Mouse (Mus musculus): ENCODE results near the gene Sh3pxd2b. TPM values are rescaled to one million over a fixed set of nuclear protein-coding genes. Genes with fewer than 3 reads are reported as not detected.
"Not testable (repeated sequence)": the region's sequence is repeated elsewhere in the genome, so short reads cannot be mapped to it uniquely, and the experiment has no call there.

Gene Sh3pxd2b
- 10 to 100 TPM; 12.4 to 15.3 TPM for total RNA-seq (2021)

DNA sequence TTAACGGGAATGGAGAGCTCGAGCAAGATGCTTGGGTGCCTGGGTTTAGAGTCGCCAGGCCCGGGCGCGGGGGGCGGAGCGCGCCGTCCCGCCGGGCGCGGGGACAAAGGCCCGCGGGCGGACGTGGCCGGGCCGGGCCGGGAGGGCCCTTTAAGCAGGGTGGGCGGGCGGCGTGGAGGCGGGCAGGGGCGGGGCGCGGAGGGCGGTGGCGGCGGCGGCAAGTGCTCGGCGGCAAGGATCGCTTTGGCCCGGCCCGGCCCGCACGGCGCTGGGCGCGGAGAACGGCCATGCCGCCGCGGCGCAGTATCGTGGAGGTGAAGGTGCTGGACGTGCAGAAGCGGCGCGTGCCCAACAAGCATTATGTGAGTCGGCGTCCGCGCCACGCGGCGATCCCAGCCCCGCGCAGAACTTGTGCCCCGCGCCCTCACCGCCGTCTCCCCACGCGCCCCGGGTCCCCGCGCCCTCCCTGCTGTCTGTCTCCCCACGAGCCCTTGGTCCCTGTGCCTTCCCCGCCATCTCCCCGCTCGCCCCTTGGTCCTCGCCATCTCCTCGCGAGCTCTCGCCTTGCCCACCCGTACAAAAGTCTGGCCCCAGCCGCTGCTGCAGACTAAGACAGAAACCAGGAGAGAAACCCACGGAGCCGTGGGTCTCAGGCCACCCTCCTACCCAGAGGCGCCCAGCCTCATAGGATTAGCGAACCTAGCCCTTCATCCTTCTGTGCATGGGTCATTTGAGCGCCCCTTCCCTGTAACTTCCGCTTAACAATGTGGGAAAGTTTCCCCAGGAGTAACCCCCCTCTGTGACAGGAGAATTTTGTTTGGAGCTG, at the start of gene Sh3pxd2b:
Gene Sh3pxd2b (plus strand): TSS at position 214 of the 826 bp plus-strand sequence.
- DNase-seq (ENCODE audit: low spot score in 2 of 2): peak in 1 of 2 experiments; percentile 45
- intact Hi-C loops (cut with DNase I): no loop called here

DNA sequence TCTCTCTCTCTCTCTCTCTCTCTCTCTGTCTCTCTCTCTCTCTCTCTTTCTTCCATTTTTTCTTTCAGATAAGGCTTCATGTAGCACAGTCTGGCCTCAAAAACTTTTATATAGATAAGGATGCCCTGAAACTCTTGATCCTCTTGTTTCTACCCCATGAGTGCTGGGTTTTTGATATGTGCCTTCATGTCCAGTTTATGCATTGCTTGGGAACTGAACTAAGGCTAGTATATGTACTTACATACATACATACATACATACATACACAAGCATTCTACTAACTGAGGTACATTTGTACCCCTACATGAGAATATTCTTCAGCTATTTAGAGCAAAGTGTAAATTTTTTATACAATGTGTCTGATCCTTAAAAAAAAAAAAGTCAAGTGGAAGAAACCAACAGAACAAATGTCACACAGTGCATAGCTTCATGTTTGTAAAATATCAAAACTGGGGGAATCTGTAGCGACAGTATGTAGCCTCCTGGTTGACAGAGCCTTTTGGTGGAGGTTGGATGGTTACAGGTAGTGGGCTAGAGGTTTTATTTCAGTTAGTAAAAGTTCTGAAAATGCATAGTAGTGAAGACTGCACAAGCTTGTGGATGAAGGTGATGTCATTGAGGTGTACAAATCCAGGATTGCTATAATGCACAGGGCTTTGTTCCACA, 49.6 kb upstream of the Sh3pxd2b start:
- intact Hi-C loops (cut with DNase I): no loop called here
- no peak for DNase-seq (ENCODE audit: low spot score in 2 of 2)

DNA sequence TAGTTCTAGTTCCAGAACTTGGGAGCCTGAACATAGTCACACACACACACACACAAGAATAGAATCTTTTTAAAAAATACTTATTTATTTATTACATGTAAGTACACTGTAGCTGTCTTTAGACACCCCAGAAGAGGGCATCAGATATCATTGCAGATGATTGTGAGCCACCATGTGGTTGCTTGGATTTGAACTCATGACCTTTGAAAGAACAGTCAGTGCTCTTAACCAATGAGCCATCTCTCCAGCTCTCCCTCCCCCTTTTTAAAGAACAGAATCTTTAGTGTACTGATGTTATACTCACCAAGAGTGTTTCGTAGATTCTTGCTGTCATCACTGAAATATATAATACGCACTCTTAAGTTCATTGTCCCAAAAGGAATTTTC, 49.1 kb upstream of the Sh3pxd2b start:
- intact Hi-C loops (cut with DNase I): no loop called here
- DNase-seq (ENCODE audit: low spot score in 2 of 2): no peak

DNA sequence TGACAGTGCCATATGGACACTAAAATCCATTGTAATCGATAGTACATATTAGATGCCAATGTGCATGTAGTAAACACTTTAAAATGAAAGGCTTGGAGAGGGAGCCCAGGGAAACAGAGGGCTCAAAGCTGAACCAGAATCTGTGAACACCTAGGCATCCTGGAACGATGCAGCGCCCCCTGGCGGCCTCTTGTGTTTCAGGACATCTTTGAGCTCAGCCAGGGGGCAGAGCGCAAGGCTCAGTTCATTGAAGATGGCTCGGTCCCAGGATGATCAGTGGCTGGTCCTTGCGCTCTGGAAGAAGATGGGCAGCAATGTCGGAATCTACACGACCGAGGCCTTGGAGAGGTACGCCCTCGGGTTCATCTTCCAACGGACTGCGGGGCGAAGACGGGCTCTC, 47.8 kb upstream of the Sh3pxd2b start, which contains the start of gene Hbq1a:
Gene Hbq1a (plus strand): TSS at position 205 of the 400 bp plus-strand sequence.
- peak; percentile 67 to 68 for DNase-seq (ENCODE audit: low spot score in 2 of 2)
- intact Hi-C loops (cut with DNase I): not testable (repeated sequence)

DNA sequence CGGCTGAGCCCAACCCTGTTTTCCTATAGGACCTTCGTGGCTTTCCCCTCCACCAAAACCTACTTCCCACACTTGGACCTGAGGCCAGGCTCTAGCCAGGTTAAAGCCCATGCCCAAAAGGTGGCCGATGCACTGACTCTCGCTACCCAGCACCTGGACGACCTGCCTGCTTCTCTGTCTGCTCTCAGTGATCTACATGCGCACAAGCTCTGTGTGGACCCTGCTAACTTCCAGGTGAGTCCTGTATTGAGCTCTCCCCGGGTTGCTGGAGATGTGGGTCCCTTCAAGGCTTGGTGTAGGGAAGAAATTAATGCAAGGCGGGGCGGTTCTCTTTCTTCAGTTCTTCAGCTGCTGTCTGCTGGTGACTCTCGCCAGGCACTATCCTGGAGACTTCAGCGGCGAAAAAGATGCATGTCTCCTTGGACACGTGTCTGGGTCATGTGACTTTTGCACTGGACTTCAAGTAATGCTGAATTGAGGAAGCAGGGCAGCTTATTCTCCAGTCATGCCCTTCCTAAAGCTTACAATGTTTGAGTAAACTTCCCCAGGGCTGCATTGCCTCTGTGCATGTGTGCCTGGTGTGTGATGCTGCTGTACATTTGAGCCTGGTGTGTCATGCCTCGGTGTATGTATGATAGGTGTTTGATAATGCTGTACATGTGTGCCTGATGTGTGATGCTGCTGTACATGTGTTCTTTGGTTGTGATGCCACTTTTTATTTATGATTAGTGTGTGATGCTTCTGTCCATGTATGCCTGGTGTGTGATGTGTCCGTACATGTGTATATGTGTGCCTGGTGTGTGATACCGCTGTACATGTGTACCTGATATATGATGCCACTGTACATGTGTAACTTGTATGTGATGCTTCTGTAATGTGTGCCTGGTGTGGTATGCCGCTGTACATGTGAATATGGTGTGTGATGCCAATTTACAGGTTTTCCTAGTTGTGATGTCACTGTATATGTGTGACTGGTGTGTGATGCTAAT, 47.0 kb upstream of the Sh3pxd2b start:
- intact Hi-C loops (cut with DNase I): no loop called here
- no peak for DNase-seq (ENCODE audit: low spot score in 2 of 2)

DNA sequence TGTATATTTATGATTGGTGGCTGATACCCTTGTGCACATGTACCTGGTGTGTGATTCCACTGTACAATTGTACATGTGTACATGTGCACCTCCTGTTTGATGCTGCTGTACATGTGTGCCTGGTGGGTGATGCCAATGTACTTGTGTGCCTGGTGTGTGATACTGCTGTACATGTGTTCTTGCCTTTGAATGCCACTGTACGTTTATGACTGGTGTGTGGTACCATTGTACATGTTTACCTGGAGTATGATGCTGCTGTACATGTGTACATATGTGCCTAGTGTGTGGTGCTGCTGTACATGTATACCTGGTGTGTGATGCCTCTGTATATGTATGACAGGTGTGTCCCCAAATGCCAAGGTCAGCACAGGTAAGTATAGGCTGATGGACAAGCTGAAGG, 46.1 kb upstream of the Sh3pxd2b start:
- DNase-seq (ENCODE audit: low spot score in 2 of 2): no peak
- intact Hi-C loops (cut with DNase I): no loop called here

DNA sequence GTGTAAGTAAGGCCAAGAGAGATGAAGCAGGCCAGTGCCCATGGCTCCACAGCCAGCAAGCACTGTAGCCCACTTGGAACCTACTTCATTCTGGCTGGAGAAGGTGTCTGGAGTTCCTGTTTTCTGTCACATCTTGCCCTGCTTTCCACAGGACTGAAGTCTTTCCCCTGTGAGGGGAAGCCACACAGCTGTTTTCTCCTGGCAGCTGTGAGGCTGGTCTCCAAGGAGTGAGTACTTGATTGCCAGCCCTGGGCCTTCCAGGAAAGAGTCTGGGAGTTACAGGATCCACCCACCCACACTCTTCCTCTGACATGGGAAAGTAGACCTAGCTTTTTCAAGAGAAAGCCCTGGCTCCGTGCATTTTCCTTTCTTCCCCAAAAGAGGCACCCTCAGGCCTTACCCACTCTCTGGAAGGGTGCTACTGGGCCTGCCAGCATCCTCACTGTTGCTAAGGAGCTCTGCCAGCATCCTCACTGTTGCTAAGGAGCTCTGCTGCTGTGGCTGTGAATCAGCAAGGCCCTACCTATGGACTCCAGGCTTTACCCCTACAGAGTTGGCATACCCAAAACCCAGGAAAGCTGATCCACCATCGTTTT, 44.7 kb upstream of the Sh3pxd2b start:
- intact Hi-C loops (cut with DNase I): no loop called here
- DNase-seq (ENCODE audit: low spot score in 2 of 2): peak; percentile 31 to 82

DNA sequence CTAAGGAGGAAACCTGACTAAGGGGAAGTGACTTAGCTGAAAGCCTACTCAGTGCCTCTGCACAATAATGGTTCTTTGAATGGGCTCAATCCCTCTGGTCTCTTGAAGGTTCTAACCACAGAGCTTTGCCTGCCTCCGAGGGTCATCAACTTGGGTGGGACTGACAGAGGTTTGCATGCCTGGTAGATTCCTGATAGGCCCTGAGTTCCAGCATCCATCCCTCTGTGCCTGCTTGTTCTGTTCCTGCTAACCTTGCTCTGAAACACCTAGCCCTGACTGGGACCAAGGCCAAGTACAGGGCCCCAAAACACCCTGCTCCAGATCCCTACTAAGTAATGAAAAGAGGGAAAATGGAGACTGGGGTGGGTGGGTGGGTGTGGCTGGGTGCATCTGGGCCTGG, 44.2 kb upstream of the Sh3pxd2b start:
- DNase-seq (ENCODE audit: low spot score in 2 of 2): no peak
- intact Hi-C loops (cut with DNase I): no loop called here

DNA sequence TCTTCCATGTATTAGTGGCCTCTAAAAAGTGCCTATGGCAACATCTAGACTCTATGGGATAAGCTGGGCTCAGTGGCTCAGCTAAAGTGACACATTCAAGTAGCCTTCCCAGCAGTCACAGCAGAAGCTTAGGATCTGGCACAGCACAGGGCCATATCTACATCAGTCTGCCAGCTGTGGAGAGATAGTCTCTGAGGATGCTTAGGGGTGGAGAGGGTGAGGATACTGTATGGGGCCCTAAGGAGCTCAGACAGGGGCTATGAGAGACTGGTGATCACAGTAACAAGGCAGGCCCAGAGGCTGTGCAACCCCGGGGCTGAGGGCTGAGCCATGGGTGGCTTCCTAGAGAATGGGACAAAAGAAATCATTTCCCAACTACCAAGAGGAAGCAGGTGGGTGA, 40.6 kb upstream of the Sh3pxd2b start:
- DNase-seq (ENCODE audit: low spot score in 2 of 2): no peak
- intact Hi-C loops (cut with DNase I): no loop called here

DNA sequence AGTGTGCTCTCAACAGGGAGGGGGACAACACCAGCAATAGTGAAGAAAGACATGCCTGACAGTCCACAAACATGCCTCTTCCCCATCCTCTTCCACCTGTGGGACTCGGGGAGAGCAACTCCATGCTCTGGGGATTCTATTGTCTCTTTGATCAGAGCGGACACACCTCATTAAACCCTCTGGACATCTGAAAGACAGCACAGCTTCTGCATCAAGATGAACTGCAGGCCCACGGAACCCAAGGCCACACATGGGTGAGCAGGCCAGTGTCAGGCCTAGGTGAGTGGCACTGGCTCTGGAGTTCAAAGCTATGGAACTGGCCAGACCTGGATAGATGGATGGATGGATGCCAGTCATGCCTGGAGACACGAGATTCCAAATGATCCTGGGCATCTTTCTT, 38.2 kb upstream of the Sh3pxd2b start:
- intact Hi-C loops (cut with DNase I): no loop called here
- DNase-seq (ENCODE audit: low spot score in 2 of 2): no peak

DNA sequence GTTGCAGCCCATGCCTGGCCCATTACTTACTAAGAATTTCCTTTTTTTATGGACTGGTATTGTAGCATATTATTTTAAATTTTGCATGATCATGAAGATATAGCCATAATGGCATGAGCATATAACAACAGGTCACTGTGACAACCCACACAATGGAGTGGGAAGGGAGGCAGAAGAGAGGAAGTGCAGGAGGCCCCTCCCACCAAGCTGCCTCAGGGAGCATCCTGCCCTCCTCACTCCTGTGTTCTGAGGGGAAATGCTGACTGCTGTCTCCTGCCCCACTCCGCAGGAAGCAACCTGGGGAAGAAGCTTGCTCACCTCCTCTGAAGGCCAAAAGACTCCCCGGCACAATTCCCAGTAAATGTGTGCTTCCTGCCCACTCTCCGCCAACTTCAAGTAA, 37.7 kb upstream of the Sh3pxd2b start:
- intact Hi-C loops (cut with DNase I): loop anchor here (5.0 kb wide), 1 partner anchor 118 kb away; no protein-coding TSS in a partner anchor
- DNase-seq (ENCODE audit: low spot score in 2 of 2): no peak

DNA sequence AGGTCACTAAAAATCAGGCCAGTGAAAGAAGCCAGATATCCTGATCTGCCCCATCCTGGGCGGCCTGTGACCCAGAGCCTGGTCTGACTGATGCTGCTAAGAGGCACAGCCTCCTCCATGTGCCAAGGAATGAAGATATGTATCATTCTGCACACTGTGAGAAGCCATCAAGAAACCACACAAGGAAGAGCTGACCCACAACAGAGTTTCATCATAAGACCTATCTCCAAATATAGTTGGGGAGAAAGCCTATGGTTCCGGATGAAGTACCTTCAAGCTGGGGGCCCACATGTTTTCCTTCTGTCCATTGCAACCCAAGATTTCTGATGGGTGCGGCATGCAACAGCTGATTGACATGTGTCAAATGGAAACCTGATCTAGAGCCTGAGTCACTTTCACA, 31.6 kb upstream of the Sh3pxd2b start:
- intact Hi-C loops (cut with DNase I): no loop called here
- DNase-seq (ENCODE audit: low spot score in 2 of 2): no peak

DNA sequence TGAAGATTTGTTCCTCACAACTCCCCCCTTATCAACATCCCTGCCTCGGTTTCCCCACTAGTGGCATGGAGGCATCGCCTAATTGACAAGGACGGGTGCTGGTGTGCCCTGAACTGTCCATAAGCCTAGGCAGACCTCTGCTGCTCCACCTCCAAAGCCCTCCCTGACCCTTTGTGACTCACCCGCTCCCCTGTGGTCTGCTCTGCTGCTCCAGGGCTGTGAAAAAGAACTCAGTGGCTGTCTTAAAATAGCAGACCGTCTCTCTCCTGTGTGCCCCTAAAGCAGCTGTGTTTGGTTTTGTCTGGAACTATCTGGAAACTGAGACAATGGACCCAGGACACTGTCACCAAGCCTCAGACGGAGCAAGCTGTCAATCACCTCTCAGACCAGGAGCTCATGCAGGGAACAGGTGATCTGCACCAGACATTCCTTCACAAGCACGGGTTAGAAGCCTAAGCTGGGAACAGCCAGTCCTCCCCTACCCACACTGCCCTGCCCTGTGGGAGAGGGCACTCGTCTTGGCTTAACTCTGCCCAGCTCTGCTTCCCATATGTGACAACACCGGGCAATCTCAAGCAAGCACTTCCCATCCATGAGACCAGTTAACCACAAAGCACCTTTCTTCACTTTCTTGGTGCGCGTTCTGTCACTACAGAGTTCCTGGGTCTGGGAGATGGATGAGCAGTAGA, 27.0 kb upstream of the Sh3pxd2b start:
- intact Hi-C loops (cut with DNase I): loop anchor here (5.0 to 10.0 kb wide), 3 partner anchors 33 to 326 kb away; partner anchors contain the start of gene Hbq1b
- DNase-seq (ENCODE audit: low spot score in 2 of 2): no peak

DNA sequence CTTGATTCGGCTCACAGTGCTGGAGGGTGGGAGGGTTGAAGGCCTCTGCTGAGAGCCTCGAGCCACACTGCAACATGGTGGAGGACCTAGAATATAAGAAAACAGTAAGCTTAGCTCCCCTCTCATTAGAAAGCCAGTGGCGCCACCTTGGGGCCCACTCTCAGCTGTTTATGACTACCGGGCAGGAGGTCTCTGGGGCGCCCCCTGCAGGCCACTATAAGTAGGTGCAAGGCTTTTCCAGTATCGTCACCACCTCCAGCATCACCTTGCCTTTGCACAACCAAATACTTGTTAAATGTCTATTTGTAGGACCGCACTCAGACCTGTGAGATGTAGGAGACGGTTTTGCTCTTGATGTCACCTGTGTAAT, 26.4 kb upstream of the Sh3pxd2b start:
- intact Hi-C loops (cut with DNase I): loop anchor here (5.0 to 10.0 kb wide), 3 partner anchors 34 to 326 kb away; partner anchors contain the start of gene Hbq1b
- peak; percentile 70 to 75 for DNase-seq (ENCODE audit: low spot score in 2 of 2)

DNA sequence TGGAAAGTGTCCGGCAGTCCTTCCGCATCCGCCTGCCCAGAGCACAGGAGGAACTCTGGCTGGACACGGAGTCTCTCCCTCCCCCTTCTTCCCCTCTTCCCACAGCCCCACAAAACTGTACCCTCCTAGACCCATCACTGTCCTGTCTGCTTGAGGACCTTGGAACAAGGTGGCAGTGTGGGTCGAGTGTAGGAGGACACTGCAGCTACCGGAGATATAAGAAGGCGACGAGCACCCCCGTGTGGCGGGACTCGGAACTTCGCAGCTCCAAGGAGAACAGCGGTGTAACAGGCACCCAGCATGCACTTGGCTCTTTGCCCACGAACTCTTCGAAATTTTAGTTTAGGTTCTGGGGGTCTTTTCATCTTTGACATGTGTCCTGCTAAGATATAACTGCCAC, 23.0 kb upstream of the Sh3pxd2b start:
- intact Hi-C loops (cut with DNase I): loop anchor here (2.0 to 10.0 kb wide), 4 partner anchors 37 to 330 kb away; partner anchors contain the start of gene Hbq1b
- peak; percentile 83 to 89 for DNase-seq (ENCODE audit: low spot score in 2 of 2)

DNA sequence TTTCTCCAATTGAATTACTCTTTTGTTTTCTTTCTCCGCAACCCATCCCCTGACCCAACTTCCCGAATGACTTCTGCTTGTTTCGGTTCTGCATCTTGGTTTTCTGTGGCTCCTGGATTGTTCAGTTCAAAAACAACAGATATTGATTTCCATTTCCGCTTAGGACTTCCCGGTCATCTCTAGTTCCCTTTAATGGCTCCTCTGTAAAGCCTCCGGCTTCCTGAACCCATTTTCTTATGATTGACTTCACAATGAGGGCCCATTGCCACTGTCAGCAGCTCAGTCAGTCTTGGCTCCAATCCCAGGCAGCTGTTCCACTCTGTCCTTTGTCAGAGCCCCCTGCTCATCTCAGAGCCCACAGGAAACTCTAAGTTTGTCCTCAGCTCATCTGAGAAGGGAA, 16.5 kb upstream of the Sh3pxd2b start:
- intact Hi-C loops (cut with DNase I): no loop called here
- no peak for DNase-seq (ENCODE audit: low spot score in 2 of 2)

DNA sequence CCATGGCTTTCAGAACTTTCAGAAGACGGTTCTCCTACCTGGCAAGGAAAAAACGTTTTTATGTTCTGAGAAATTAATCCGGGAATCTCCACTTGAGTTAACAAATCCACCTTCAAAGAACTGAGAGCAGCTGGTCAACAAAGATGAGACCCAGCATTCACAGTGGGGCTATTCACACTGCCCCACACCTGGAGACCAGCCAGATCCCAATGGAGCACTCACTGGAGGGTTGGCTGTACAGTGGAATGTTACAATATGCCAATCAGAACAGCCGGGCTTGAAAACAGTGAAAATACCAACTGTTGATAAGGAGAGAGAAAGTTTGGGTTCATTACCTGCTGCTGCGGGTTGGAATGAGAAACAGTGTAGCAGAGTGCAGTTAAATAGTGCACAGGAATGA, 15.8 kb upstream of the Sh3pxd2b start:
- intact Hi-C loops (cut with DNase I): no loop called here
- no peak for DNase-seq (ENCODE audit: low spot score in 2 of 2)

DNA sequence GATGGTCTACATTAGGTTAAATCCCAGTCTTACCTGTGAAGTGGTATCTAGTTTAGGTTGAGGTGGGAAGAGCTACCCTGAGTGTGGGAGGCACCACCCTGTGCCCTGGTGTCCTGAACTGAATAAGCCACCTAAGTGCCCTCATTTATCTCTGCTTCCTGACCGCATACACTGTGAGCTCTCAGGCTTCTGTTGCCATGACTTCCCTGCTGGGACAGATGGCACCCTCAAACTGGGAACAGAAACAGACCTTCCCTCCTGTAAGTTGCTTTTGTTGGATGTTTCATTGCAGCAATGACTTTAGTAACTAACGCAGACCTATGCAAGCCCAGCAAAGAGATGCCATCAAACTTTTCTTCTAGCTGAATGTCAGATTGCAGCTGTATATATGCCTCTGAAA, 14.4 kb upstream of the Sh3pxd2b start:
- no peak for DNase-seq (ENCODE audit: low spot score in 2 of 2)
- intact Hi-C loops (cut with DNase I): no loop called here

DNA sequence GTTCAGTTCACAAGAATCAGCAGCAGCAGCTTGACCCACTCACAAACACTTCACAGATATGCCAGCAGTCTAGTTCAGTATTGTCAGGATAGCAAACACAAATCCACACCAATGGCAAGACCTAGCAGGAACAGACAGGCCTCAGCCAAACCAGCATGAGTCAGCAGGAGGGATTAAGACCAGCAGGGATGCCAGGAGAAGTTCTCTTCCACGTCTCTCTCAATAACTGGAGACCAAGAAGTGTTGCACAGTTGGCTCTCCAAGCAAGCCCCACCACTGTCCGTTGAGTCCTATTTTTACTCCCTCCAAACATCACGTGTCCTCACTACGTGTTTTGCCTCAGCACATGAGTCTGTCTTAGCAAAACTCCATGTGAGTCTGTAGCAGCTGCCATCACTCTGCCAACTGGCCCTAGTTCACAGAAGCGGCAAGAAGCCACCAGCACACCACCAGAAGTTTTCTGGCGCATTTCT, 11.1 kb upstream of the Sh3pxd2b start:
- DNase-seq (ENCODE audit: low spot score in 2 of 2): no peak
- intact Hi-C loops (cut with DNase I): no loop called here
